Mouse (Mus musculus) liver, postnatal 0 days (tissue): ENCODE results near the gene Mrnip.

Source experiments
- CTCF ChIP-seq: sonication (generic); IDR thresholded peaks from 2 replicates; pipeline ENCODE4 v1.5.1; 2016; ENCODE audit warnings: antibody characterized with exemption, low read depth
- EP300 ChIP-seq: IDR thresholded peaks from 2 replicates; pipeline ENCODE4 v1.6.1; 2016; ENCODE audit warnings: antibody characterized with exemption, low read depth, mild to moderate bottlenecking

DNA sequence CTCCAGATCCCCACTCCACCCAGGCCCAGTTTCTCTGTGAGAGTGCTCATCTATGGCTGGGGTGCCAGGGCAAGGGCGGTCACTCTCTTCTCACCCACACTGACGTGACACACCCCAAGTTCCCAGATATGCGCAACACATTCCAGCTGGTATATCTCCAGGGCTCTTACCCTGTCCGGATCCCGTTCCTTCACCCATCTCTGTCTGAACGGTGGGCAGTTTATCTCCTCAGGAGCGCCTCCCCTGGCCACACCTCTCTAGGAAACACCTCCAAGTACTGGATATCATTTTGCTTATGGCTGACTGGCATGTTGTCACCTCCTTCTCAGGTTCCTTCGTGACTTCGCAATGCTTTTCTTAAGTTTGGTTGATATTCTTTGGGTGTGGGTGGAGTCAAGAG is 41.4 kb downstream of the Mrnip start:
- TF ChIP-seq CTCF (no peak), EP300 (no peak)
